Comparison of ENCODE assay signal across 8 mouse cellular contexts in genomic region chr11:115779038-115779571, GRCm38 (mm10). TPM values are rescaled to one million over a fixed set of nuclear protein-coding genes. Genes with fewer than 3 reads are reported as not detected.
A peak's percentile ranks its signal among the peaks of the same experiment; 100 is the strongest.
DNase-seq lines count a peak whose midpoint lies in the region; ATAC-seq and TF ChIP-seq lines count a peak whose summit lies in the region.

No protein-coding gene starts in this region.

- peaks cover 10% of the 10 kb centered on the region for H3K4me1 ChIP-seq in cortical plate, adult 2 months (ENCODE audit: control insufficient read depth, insufficient read depth, low read length)
- H3K4me1 ChIP-seq in hindbrain, postnatal 0 days (ENCODE audit: insufficient read depth, low read length), result peaks cover 29% of the 10 kb centered on the region

- peak; percentile 67 for DNase-seq in ZHBTc4 (ENCODE audit: low read depth, low spot score)
- DNase-seq in gastrocnemius, postnatal 25 days, result peak; percentile 89
- DNase-seq in hindbrain, postnatal 0 days (ENCODE audit: low spot score), result peak; percentile 78
- DNase-seq in left cerebral cortex, postnatal 25 days (ENCODE audit: low spot score in 2 of 2), result peak; percentile 27 to 59
- DNase-seq in mesoderm, embryonic 11.5 days (ENCODE audit: low read depth, low spot score), result peak; percentile 79
- DNase-seq in skeletal muscle tissue, adult 2 months (ENCODE audit: low read depth, low spot score), result peak; percentile 77
- no peak for DNase-seq in B cell, adult 2 months

- no peak for TF ChIP-seq CTCF in cortical plate, adult 2 months (IDR thresholded peaks at IDR 0.05; ENCODE audit: extremely low read depth, insufficient read depth, low read length)
- no peak for TF ChIP-seq CTCF in hindbrain, postnatal 0 days (IDR thresholded peaks at IDR 0.05; ENCODE audit: low read depth)

- peak overlapping the region; percentile 57 for H3K27ac ChIP-seq in cortical plate, adult 2 months (ENCODE audit: insufficient read depth, low read length)
- peak overlapping the region; percentile 82 for H3K27ac ChIP-seq in hindbrain, postnatal 0 days

- no peaks in the 10 kb centered on the region for H3K9me3 ChIP-seq in hindbrain, postnatal 0 days (ENCODE audit: low read length)

- H3K36me3 ChIP-seq in hindbrain, postnatal 0 days (ENCODE audit: insufficient read depth, low read length), result no peaks in the 10 kb centered on the region

- peak; percentile 86 for ATAC-seq in hindbrain, postnatal 0 days

- no peak for TF ChIP-seq POLR2A in cortical plate, adult 2 months (IDR thresholded peaks at IDR 0.05; ENCODE audit: extremely low read depth, insufficient read depth, low read length)

- no peaks in the 10 kb centered on the region for H3K27me3 ChIP-seq in hindbrain, postnatal 0 days (ENCODE audit: insufficient read depth, low read length)

- intact Hi-C loops in left cerebral cortex, postnatal 25 days (cut with DNase I), result no loop called here

- WGBS in hindbrain, postnatal 0 days, result 9% methylated on average over 9 of the region's 9 CpGs

- no peak overlapping the region for H3K4me3 ChIP-seq in cortical plate, adult 2 months (ENCODE audit: insufficient read depth, low read length)
- H3K4me3 ChIP-seq in hindbrain, postnatal 0 days (ENCODE audit: low read length), result no peak overlapping the region

- no peak overlapping the region for H3K4me2 ChIP-seq in hindbrain, postnatal 0 days (ENCODE audit: low read depth, low read length)

- H3K9ac ChIP-seq in hindbrain, postnatal 0 days (replicated peaks; ENCODE audit: low read length), result no peak overlapping the region

RNA-seq across cellular contexts. Expression of gene Tmem94, which starts 13.9 kb away (rescaled TPM):
- 44.8 and 45.7 TPM in 2 replicates for polyA plus RNA-seq in cortical plate, adult 2 months (2012; rRNA removed)
- total RNA-seq in gastrocnemius, postnatal 25 days (2021), result 10 to 100 TPM; 68.5 to 72.2 TPM
- 42.4 and 42.6 TPM in 2 replicates for total RNA-seq in hindbrain, postnatal 0 days (2014; rRNA removed)
- 12.5 and 16.1 TPM in 2 replicates for polyA plus RNA-seq in hindbrain, postnatal 0 days (2015; fragmentation: Nextera tagmentation; extraction: Ambion mirVana)
- total RNA-seq in left cerebral cortex, postnatal 25 days (2021), result 10 to 100 TPM; 54.9 to 59.1 TPM

RNA-seq across cellular contexts. Expression of gene Caskin2, which starts 34.3 kb away (rescaled TPM):
- 22.1 and 24.1 TPM in 2 replicates for polyA plus RNA-seq in cortical plate, adult 2 months (2012; rRNA removed)
- 10 to 100 TPM; 13.7 to 13.9 TPM for total RNA-seq in gastrocnemius, postnatal 25 days (2021)
- 24.4 and 39.2 TPM in 2 replicates for total RNA-seq in hindbrain, postnatal 0 days (2014; rRNA removed)
- 7.7 and 8.0 TPM in 2 replicates for polyA plus RNA-seq in hindbrain, postnatal 0 days (2015; fragmentation: Nextera tagmentation; extraction: Ambion mirVana)
- total RNA-seq in left cerebral cortex, postnatal 25 days (2021), result 10 to 100 TPM; 18.8 to 20.7 TPM

RNA-seq across cellular contexts. Expression of gene Tsen54, which starts 35.4 kb away (rescaled TPM):
- 15.3 and 15.8 TPM in 2 replicates for polyA plus RNA-seq in cortical plate, adult 2 months (2012; rRNA removed)
- 1 to 10 TPM; 3.2 to 7.5 TPM for total RNA-seq in gastrocnemius, postnatal 25 days (2021)
- 22.5 and 34.6 TPM in 2 replicates for total RNA-seq in hindbrain, postnatal 0 days (2014; rRNA removed)
- 18.0 and 18.8 TPM in 2 replicates for polyA plus RNA-seq in hindbrain, postnatal 0 days (2015; fragmentation: Nextera tagmentation; extraction: Ambion mirVana)
- total RNA-seq in left cerebral cortex, postnatal 25 days (2021), result 10 to 100 TPM; 12.5 to 12.7 TPM

RNA-seq across cellular contexts. Expression of gene Llgl2, which starts 44.7 kb away (rescaled TPM):
- 3.1 and 3.2 TPM in 2 replicates for polyA plus RNA-seq in cortical plate, adult 2 months (2012; rRNA removed)
- 1 to 10 TPM; 7.8 to 9.0 TPM for total RNA-seq in gastrocnemius, postnatal 25 days (2021)
- total RNA-seq in hindbrain, postnatal 0 days (2014; rRNA removed), result 1.6 and 2.1 TPM in 2 replicates
- 1.5 and 1.8 TPM in 2 replicates for polyA plus RNA-seq in hindbrain, postnatal 0 days (2015; fragmentation: Nextera tagmentation; extraction: Ambion mirVana)
- total RNA-seq in left cerebral cortex, postnatal 25 days (2021), result 1 to 10 TPM; 3.7 to 4.0 TPM

Comparison
In these comparisons a context has a peak if more than half of its experiments do, and no peak if none do; other contexts are left out.
1. DNase-seq: peak in ZHBTc4 (single experiment), gastrocnemius, postnatal 25 days (single experiment), hindbrain, postnatal 0 days (single experiment), left cerebral cortex, postnatal 25 days (2 of 2), mesoderm, embryonic 11.5 days (single experiment) and skeletal muscle tissue, adult 2 months (single experiment); none in B cell, adult 2 months (0 of 2).